Mouse (Mus musculus): ENCODE results near the gene P3h1.

Gene P3h1

DNA sequence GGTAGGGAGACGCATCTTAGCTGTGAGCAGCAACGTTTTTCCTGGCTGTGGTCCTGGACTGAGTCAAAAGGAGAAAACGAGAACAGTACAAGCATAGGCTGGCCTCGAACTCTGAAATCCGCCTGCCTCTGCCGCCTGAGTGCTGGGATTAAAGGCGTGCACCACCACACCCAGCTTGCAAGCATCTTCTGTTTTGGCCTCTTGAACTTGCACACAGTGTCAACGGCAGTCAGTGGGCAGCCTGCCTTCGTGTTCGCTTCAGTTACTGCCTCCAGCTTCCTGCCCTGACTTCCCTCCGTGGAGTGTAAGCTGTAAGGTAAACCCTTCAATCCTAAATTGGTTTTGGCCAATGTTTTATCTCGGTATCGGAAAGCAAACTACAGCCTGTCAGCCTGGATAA, 33.9 kb downstream of the P3h1 start:
- CTCF ChIA-PET, result no interaction called here

DNA sequence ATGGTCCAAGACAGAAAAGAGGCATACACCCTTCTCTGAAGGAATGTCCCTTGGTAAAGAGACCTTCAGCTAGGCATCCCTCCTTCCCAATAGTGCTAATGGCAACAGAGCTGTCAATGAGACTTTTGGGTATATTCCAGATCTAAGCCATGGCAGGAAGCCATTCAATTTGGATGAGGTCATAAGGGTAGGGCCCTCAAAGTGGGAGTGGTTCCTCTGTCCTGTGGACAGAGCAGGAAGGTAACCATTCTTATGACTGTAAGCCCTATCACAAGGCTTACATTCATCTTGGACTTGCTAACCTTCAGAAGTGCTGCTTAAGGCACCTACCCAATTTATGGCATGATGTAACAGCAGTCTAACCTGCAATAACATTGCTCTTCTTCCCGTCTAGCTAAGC, 41.9 kb downstream of the P3h1 start:
- CTCF ChIA-PET, result no interaction called here

DNA sequence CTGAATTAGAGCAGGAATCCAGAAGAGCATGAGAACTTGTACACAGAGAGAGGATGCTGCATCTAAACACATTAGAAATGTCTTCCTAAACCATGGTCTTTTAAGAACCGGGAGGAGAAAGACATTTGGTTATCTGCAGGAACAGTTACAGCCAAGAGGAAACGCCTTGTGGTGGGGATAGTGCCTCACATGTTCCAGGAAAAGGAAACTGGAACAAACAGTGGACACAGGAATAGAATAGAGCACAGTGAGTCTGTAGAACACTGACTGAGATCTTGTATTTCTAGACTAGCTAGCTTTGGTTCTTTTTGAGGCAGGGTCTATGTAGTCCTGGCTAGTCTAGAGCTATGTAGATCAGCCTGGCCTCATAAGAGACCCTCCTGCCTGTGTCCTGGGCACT, 42.5 kb downstream of the P3h1 start:
- CTCF ChIA-PET, result no interaction called here

DNA sequence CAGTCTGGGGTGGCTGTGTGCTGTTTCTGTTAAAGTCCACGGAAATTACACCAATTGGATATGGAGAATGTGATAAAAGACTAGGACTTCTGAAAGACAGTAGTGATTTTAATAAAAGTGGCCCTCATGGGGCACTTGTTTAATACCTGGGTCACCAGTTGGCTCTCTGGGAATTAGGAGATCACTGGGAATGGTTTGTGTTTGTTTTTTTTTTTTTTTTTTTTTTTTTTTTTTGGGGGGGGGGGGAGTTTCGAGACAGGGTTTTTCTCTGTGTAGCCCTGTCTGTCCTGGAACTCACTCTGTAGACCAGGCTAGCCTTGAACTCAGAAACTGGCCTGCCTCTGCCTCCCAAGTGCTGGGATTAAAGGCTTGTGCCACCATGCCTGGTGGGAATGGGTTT, 43.0 kb downstream of the P3h1 start:
- CTCF ChIA-PET, result no interaction called here

DNA sequence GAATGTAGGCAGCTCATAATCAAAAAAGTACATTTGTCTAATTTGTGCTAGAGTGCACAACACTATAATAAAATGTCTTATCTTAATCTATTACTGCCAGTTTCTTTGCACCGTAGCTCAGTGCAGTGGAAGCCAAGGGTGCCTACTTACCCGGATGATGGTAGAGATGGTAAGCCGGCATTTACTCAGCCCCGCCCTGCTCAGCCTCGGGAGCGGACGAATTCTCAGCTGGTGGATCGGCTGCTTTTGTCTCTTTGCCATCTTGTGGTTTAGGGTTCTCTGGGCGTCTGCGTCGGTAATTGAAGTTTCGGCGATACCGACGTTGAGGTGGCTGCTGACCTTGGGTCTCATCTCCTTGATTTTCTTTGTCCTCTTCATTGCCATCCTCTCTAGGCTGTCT, 46.1 kb downstream of the P3h1 start:
- CTCF ChIA-PET, result interaction anchor here (0.5 to 1.5 kb wide), 2 partner anchors 14 to 44 kb away, joined by 3 read pairs; no protein-coding TSS in a partner anchor

DNA sequence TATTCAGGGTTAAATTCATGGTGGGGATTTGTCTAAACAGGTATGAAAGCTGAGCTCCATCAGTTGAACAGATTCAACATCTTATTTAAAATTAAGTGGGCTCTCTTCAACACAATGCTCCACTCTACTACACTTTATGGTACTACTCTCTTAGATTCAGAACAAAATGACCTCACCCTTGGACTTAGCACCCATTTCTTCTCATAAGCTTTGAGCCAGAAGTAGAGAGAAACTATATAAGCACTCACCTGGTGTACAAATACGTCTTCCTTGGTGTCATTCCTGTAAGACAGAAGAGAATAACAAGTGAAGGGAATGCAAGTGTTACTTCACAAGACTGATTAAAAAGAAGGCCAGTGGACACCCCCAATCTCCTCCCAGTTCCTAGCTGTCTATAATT, 52.1 kb downstream of the P3h1 start:
- CTCF ChIA-PET, result interaction anchor here (0.8 kb wide), 1 partner anchor 46 kb away, joined by 3 read pairs; no protein-coding TSS in a partner anchor

DNA sequence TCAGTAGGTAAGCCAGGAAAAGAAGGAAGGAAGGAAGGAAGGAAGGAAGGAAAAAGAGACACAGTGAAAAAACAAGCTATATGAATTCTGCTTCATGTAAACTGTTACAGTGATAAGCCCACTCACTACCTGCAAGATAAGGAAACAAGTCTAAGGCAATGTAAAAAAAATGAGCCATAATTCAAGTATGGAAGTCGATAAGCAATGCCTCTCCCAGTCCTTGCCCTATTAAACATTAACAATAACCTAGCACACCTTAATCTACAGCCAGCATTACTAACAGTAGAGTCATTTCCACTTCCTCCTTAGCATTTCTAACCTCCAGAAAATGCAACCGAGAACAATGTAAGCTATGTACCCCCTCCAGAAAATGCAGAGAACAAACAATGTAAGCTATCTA, 52.6 kb downstream of the P3h1 start:
- CTCF ChIA-PET, result interaction anchor here (0.6 kb wide), 1 partner anchor 1119 kb away, joined by 3 read pairs; no protein-coding TSS in a partner anchor

DNA sequence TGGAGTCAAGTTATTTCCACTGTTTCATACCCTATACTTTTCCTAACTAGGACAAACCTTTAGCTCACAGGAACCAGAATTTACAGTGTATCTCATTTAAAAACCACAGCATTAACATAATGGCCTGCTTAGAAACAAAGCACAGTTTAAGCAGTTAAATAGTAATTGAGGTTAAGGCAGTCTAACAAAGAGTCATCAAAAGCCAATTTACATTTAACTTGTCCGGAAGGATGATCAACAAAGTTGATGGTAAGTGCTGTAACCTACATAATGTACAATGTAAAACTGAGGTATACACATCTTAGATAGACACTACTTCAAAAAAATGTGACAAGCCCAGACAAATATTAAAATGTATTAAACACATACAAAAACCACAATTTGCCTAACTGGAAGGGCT, 59.2 kb downstream of the P3h1 start:
- CTCF ChIA-PET, result no interaction called here

DNA sequence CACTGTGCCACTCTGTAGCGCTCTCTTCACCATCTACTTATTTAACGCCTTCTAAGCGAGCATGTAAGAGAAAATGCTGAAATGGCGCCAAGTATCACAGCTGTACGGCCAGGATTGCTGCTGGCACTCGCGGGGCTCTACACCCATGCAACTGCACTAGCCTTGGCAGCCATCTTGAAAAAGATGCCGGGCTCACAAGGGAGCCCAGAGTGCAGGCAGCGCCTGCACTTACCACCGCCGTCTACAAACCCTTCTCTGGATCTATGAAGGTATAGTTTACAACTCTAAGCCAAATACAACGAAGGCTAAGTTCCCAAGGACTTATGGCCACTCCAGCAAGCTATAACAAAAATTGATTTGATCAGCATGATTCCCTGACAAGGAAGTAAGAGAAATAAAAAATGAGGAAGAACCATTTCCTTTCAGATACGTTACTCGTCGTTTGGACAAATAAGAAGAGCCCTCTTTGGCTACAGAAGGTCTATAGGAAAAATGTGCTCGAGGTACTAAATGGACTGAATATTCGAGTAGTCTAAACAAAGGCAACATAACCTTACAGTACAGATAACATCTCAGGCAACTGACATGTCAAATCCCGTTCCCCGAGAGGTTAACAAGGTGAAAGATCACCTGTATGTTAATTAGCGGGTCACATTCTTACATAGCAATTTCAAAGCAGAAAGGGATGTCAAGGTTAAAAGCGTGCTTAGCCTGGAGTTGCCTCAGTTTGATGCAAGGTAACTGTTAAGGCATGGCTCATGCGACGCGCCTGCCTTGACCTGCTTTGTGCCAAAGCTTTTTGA, 60.3 kb downstream of the P3h1 start:
- CTCF ChIA-PET, result no interaction called here

DNA sequence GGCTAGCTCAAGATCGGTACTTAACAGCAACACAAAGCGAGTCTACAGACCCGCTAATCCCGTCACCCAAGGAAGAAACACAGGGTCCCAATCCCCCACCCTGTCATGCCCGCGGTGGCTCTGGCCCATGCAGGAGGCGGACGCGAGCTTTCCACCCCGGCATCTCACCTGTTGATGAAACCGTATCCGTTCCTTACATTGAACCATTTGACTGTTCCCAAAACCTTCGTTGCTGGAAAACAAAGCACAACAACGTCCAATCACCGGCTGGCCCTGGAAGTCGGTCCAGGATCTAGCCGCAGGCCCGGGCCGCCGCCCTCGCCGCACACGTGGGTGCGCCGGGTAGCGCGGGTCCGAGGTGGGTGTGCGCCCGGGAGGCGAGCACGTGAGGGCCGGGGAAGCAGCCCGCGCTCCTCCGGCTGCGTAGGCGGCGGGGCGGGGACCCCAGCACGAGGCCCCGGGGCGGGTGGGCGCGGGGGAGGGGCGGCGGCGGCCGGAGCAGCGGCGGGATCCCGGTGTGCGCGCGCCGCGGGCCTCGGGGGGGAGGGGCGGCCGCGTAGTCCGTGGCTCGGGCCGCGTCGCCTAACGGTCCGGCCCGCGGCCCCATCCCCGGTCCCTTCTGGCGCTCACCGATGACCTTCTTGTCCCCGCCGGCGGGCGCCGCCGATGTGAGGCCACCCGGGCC, 61.0 kb downstream of the P3h1 start:
- CTCF ChIA-PET, result no interaction called here

DNA sequence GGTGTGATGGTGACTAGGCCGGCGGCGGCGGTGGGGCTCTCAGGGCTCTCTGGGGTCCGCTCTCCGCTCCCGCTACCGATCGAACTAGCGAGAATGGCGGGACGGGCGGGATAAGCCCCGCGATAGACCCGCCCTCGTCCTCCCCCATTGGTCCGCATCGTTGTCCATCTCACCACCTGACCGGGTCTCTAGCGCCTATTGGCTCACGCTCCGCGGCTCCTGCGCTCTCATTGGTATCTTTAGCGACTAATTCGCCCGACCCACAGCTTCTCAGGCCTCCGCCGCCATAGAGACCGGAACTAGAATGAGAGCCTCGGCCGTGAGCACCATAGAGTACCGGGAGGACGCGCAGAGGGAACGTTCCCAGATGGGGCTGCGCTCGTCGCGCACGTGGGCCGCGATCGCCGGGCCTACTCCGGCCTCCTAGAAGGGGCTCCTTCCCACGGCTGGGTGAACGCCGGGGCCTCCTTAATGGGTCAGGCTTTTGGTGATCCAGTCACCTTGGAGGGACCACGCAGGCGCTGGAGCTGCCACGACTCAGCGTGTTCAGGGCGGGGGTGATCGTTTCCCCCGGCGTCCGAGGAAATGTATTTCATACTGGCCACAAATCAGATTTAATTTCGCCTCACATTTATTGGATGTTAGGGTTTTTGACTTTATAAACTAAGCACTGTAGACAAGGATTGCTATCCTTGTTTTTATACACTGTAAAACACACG, 61.9 kb downstream of the P3h1 start, which contains the start of gene Ybx1:
TSS of gene Ybx1 (minus strand) at position 190 of the 719 bp plus-strand sequence.
- CTCF ChIA-PET, result no interaction called here

DNA sequence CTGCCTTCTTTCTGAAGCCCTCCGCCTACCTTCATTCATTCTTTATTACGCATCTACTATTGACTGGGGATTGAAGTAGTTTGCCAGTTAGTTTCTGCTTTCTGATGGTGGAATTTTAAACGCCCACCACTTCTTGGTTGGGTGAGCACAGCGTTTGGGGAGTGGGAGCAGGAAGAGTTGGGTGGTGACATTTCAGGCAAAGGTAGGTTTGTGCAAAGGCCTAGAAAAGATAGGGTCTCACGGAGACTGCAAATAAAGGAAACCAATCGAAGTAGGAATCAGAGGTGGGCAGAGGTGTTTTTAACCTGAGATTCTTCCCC, 62.4 kb downstream of the P3h1 start:
- CTCF ChIA-PET, result no interaction called here

DNA sequence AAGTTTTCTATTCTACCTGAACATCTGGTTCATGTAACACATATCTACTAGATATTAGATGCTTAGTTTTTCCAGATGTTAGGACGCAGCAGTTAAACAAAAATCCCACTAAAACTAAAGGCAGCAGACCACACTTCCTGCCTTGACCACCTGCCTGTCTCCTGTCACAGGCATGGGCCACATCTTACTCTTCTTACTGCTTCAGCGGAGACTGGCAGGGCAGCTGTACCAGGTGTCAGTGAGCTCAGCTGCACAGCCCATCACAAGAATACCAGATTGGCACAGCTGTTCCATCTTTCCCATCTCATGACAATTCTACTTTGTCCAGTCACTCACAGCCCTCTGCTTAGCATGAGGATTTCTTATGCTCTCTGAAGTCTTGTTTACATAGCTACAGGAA, 64.6 kb downstream of the P3h1 start:
- CTCF ChIA-PET, result interaction anchor here (0.6 kb wide), 1 partner anchor 8 kb away, joined by 4 read pairs; no protein-coding TSS in a partner anchor

Data from spleen, embryonic (tissue).